Mouse (Mus musculus) CD4-positive, CD25-positive, alpha-beta regulatory T cell (primary cell): ENCODE results near the gene Dnmt1. TPM values are rescaled to one million over a fixed set of nuclear protein-coding genes. Genes with fewer than 3 reads are reported as not detected.

Experiments used
- polyA plus RNA-seq: library from polyadenylated mRNA; unstranded; fragments of 100-300 nt; shearing (Covaris generic); gene quantifications from one replicate; pipeline ENCODE4 v1.2.1, GENCODE M21; 2017

Gene Dnmt1
- 72.9 TPM for polyA plus RNA-seq

DNA sequence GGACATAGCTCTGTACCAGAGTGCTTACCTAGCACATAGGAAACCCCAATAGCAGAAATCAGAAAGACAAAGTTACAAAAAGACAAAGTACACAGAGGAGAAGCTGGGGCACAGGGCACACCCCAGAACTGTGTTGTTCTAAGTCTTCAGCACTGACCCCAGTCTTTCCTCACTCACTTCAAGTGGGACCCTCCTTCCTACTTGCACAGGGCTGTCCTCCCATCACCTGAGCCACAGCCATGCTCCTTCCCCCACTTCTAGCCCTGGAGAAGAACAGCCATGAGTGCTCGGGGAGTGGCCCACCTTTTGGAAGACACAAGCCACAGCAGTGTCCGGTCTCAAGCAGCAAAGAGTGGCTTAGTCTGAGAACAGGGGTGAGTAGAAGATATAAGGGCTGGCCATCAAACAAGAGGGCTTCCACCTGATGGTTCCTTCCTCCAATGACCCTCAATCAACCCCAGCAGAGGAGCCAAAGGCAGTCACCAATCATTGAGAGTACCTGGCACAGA is at the start of gene Dnmt1:
Gene Dnmt1 (minus strand): TSS at position 459 of the 509 bp plus-strand sequence.

DNA sequence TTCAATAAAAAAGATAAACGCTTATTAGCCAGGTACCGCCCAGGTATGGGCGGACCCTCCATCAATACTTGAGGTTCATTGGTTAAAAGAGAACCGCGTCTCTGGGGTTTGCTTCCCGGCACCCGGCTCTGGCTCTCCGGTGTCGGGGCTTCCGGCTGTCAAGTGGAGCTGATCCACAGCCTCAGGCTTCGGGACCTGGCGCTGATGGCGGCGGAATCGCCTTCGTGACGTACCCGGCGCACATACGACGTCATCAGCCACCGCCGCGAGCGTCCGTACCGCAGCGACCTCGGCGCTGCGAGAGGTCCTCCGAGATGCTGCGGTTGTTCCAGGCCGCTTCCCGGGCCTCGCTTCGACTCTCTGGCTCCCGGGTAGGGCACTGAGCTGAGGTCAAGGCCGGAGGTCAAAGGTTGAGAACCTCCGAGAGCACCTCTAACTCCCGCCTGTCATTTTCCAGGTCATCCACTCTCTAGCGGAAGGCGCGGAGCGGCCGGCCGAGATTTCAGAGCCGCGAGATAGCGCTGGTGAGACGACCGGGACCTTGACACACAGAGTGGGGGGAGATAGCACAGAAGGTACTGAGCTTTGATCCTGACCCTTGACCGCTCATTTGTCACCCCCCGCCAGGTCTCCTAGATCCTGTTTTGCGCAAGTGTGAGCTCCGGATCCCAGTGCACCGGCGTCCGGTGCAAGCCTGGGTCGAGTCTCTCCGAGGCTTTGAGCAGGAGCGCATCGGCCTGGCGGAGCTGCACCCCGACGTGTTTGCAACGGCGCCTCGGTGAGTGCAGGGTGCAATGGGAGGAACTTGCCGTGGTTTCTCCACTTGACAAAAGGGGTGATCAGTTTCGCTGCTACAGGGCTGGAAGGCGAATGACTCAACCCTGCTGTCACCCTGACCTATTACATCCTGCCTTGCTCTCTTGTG is 43.2 kb upstream of the Dnmt1 start, which contains the start of gene Mrpl4:
Gene Mrpl4 (plus strand): TSS at position 112 of the 925 bp plus-strand sequence.

GRCm38 (mm10) chr9:20976216-20976960 is 16.7 kb upstream of the Dnmt1 start, which contains the start of gene S1pr2:
Gene S1pr2 (minus strand): TSS chr9:20976781.

DNA sequence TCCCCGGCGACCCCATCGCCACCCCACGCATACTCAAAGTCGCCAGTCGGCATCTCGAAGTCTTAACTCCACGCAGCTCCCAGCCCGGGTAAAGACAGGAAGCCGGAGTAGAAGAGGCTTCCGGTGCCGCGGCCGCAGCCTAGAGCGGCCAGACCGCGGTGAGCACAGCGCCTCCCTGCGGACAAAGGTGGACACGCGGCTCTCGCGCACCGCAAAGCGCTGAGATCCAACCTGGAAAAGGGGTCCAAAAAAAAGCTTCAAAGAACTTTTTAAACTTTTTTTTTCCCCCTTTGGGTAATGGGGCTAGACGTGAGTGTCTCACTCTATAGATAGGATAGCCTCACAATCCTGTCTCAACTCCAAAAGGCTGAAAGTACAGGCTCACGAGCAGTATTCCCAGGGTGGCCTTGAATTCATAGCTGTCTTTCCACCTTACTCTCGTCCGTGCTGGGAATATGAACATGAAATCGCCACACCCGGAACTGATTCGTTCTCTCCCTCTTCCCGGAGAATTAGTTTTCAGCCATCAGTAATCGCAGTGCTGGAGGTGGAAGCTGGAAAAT is 61.1 kb downstream of the Dnmt1 start, which contains the start of gene Eif3g:
Gene Eif3g (minus strand): TSS at position 113 of the 563 bp plus-strand sequence.

DNA sequence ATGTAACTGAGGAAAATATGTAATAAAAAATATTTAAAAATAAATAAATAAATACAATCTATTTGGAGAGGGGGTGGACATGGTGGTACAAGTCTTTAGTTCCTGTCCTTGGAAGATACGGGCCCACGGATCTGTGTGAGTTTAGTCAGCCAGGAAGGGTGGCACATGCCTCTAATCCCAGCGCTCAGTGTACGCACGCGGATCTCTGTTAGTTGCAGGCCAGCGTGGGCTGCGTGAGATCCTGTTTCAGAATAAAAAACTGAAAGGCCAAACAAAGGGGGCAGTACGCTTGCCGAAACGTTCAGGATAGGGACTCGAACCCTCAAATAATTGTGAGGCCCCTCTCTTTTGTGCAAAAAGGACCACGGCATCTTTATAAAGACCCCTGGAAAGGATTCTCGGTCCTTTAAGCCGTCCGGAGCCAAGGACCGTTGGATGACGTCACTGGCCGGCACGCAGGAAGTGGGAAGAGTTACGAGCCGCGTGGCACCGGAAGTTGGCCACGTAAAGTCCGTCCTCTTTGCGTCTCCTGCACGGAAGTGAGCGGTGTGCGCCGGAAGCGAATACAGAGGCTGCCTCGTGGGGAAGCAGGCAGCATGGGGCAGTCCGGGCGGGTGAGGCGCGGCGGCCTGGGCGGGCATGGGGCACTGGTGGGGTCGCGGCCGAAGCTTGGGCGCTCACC is 71.8 kb downstream of the Dnmt1 start, which contains the start of gene Ppan:
Gene Ppan (plus strand): TSS at position 472 of the 682 bp plus-strand sequence.

GRCm38 (mm10) chr9:20879097-20879792 is 80.4 kb downstream of the Dnmt1 start, which contains the start of gene Angptl6:
Gene Angptl6 (minus strand): TSS chr9:20879727.

DNA sequence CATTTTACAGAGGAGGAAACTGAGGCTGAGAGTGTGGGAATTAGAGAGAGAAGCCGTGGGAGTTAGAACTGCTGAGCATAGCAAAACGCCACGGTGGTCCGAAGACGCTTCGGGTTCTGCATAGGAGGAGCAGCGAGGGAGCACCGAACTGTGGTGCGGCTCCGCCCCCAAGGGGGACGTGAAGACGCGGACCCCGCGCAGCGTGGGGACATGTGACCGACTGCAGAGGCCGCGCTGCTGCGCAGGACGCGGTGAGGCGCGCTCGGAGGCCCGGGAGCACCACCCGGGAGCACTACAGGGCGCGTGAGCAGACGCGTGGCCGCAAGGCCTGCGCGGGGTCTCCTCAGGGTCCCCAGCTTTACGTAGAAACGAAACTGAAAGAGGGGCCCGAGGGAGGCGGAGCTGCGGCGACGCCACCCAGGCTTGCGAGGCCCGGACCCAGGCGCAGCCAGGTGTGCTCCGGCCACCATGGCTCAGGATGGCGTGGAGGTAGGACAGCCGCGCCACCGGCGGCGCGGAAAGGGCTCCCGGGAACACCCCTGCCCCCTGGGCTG is 91.2 kb downstream of the Dnmt1 start, which contains the start of gene A230050P20Rik:
Gene A230050P20Rik (plus strand): TSS at position 195 of the 554 bp plus-strand sequence.

Other genes with a start within 250 kb of the Dnmt1 start
- 0.67 TPM for gene Olfm2, start 213.5 kb downstream of the Dnmt1 start, polyA plus RNA-seq
- gene Col5a3, start 144.8 kb downstream of the Dnmt1 start, polyA plus RNA-seq, result 0.05 TPM
- gene Rdh8, start 141.4 kb downstream of the Dnmt1 start, polyA plus RNA-seq, result not detected
- gene A230050P20Rik, start 91.2 kb downstream of the Dnmt1 start, polyA plus RNA-seq, result 68.7 TPM
- 4.1 TPM for gene Angptl6, start 80.2 kb downstream of the Dnmt1 start, polyA plus RNA-seq
- gene Ppan, start 71.7 kb downstream of the Dnmt1 start, polyA plus RNA-seq, result 87.3 TPM
- gene Eif3g, start 61.3 kb downstream of the Dnmt1 start, polyA plus RNA-seq, result 290 TPM
- 14.9 TPM for gene S1pr2, start 16.9 kb upstream of the Dnmt1 start, polyA plus RNA-seq
- 112 TPM for gene Mrpl4, start 42.9 kb upstream of the Dnmt1 start, polyA plus RNA-seq
- 66.0 TPM for gene Icam1, start 56.1 kb upstream of the Dnmt1 start, polyA plus RNA-seq
- gene Icam4, start 69.5 kb upstream of the Dnmt1 start, polyA plus RNA-seq, result 1.2 TPM
- 0.83 TPM for gene Icam5, start 72.2 kb upstream of the Dnmt1 start, polyA plus RNA-seq
- 0.20 TPM for gene Zglp1, start 107.2 kb upstream of the Dnmt1 start, polyA plus RNA-seq
- 0.24 TPM for gene Gm49373, start 113.2 kb upstream of the Dnmt1 start, polyA plus RNA-seq
- 37.0 TPM for gene Fdx1l, start 113.7 kb upstream of the Dnmt1 start, polyA plus RNA-seq
- 4.2 TPM for gene Gm38431, start 132.1 kb upstream of the Dnmt1 start, polyA plus RNA-seq
- 80.5 TPM for gene Raver1, start 132.1 kb upstream of the Dnmt1 start, polyA plus RNA-seq
- gene Tyk2, start 171.4 kb upstream of the Dnmt1 start, polyA plus RNA-seq, result 71.5 TPM
- 324 TPM for gene Cdc37, start 190.1 kb upstream of the Dnmt1 start, polyA plus RNA-seq
- 1.3 TPM for gene Pde4a, start 205.8 kb upstream of the Dnmt1 start, polyA plus RNA-seq